In the genomic region with DNA sequence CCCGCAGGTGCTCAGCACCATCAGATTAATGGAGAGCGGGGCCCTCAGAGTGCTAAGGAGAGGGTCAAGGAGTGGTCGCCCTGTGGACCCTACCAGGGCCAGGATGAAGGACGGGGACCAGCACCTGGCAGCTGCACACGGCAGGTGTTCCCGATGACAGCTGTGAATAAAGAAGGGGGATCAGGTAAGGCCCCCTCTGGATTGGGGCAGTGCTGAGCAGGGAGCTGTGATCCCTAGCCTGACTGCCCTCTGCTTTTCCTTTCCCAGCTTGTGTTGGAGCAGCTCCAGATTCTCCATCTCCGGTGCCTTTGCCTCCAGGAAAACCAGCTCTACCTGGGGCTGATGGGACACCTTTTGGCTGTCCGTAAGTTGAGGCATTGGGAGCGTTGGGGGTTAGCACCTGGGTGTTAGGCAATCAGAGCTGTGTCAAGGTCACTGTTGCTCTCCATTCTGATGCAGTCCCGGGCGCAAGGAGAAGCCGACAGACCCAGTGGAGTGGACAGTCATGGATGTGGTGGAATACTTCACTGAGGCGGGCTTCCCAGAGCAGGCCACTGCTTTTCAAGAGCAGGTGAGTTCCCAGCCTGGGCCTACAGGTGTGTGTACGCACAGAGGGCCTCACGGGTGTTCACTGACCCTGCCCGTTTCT, we compare ENCODE assay signal across 8 mouse cellular contexts. TPM values are rescaled to one million over a fixed set of nuclear protein-coding genes. Genes with fewer than 3 reads are reported as not detected.
DNase-seq lines count a peak whose midpoint lies in the region; ATAC-seq and TF ChIP-seq lines count a peak whose summit lies in the region.

No protein-coding gene starts in this region.

- no peaks in the 10 kb centered on the region for H3K36me3 ChIP-seq in thymus, adult 2 months (ENCODE audit: control insufficient read depth, insufficient read depth, low read length)
- peaks cover 7% of the 10 kb centered on the region; the same call in 1 of the 2 replicates for H3K36me3 ChIP-seq in limb, embryonic 11.5 days (ENCODE audit: control insufficient read depth, insufficient read depth, low read length)
- H3K36me3 ChIP-seq in stomach, embryonic 15.5 days: peaks cover 20% of the 10 kb centered on the region

- H3K4me2 ChIP-seq in limb, embryonic 11.5 days (ENCODE audit: low read depth, severe bottlenecking): peak overlapping the region; percentile 90
- H3K4me2 ChIP-seq in stomach, embryonic 15.5 days: peak overlapping the region; percentile 91

- H3K27ac ChIP-seq in thymus, adult 2 months (ENCODE audit: control insufficient read depth, insufficient read depth, low read length): no peak overlapping the region
- H3K27ac ChIP-seq in limb, embryonic 11.5 days (replicated peaks; ENCODE audit: low read depth, low read length): no peak overlapping the region
- 0 out of 2 replicates have a peak overlapping the region, but pooled peaks have one; percentile 90 for H3K27ac ChIP-seq in stomach, embryonic 15.5 days

- 88% methylated on average over 16 of the region's 16 CpGs for WGBS in thymus, adult 2 months
- 68% methylated on average over 16 of the region's 16 CpGs for WGBS in limb, embryonic 11.5 days
- WGBS in stomach, embryonic 15.5 days: 59% methylated on average over 16 of the region's 16 CpGs

- ATAC-seq in limb, embryonic 11.5 days (ENCODE audit: insufficient number of reproducible peaks, low FRiP score, low TSS enrichment, low read depth): no peak
- no peak for ATAC-seq in stomach, embryonic 15.5 days (ENCODE audit: insufficient read depth, low FRiP score, low read depth)

- no peak for TF ChIP-seq CTCF in thymus, adult 2 months (IDR thresholded peaks at IDR 0.05; ENCODE audit: borderline replicate concordance, control insufficient read depth, extremely low read depth, insufficient read depth, low read length, poor library complexity)

- peak overlapping the region; percentile 2 for H3K9ac ChIP-seq in limb, embryonic 11.5 days (ENCODE audit: low read length)
- 0 out of 2 replicates have a peak overlapping the region, but pooled peaks have one; percentile 63 for H3K9ac ChIP-seq in stomach, embryonic 15.5 days

- peak overlapping the region; percentile 97 for H3K4me3 ChIP-seq in thymus, adult 2 months (ENCODE audit: control insufficient read depth, insufficient read depth, low read length)
- peak overlapping the region; percentile 76 for H3K4me3 ChIP-seq in limb, embryonic 11.5 days (ENCODE audit: low read depth, low read length)
- H3K4me3 ChIP-seq in stomach, embryonic 15.5 days (replicated peaks): peak overlapping the region; percentile 78

- no peaks in the 10 kb centered on the region for H3K27me3 ChIP-seq in thymus, adult 2 months (ENCODE audit: control insufficient read depth, insufficient read depth, low read length)
- 0 out of 2 replicates have a peak, but pooled peaks cover 6% of the 10 kb centered on the region for H3K27me3 ChIP-seq in limb, embryonic 11.5 days (ENCODE audit: control insufficient read depth, insufficient read depth, low read length)
- no peaks in the 10 kb centered on the region for H3K27me3 ChIP-seq in stomach, embryonic 15.5 days (replicated peaks)

- TF ChIP-seq POLR2A in thymus, adult 2 months (IDR thresholded peaks at IDR 0.05; ENCODE audit: control insufficient read depth, extremely low read depth, insufficient read depth, low read length, poor library complexity): no peak

- peaks cover 37% of the 10 kb centered on the region for H3K4me1 ChIP-seq in thymus, adult 2 months (replicated peaks; ENCODE audit: control insufficient read depth, insufficient read depth, low read length)
- peaks cover 20% of the 10 kb centered on the region for H3K4me1 ChIP-seq in limb, embryonic 11.5 days (ENCODE audit: control insufficient read depth, insufficient read depth, low read length)
- peaks cover 26% of the 10 kb centered on the region for H3K4me1 ChIP-seq in stomach, embryonic 15.5 days

- peak; percentile 61 for DNase-seq in cerebellum, adult 9-11 months
- DNase-seq in cerebellum, postnatal 4 days (ENCODE audit: low spot score in 2 of 2): no peak
- no peak for DNase-seq in thymus, adult 2 months
- no peak for DNase-seq in thymus, postnatal 36 days
- no peak for DNase-seq in limb, embryonic 11.5 days (ENCODE audit: low spot score)
- DNase-seq in layer of hippocampus, adult 9-11 months: no peak
- DNase-seq in adrenal gland, postnatal 4 days (ENCODE audit: low spot score in 2 of 2): no peak

- no peaks in the 10 kb centered on the region for H3K9me3 ChIP-seq in limb, embryonic 11.5 days (ENCODE audit: control insufficient read depth, low read length)
- no peaks in the 10 kb centered on the region for H3K9me3 ChIP-seq in stomach, embryonic 15.5 days

RNA-seq across cellular contexts. Expression of a gene that starts 1.7 kb away (rescaled TPM):
- polyA plus RNA-seq in thymus, adult 2 months (2012; rRNA removed): 153 and 190 TPM in 2 replicates
- 18.9 and 19.0 TPM in 2 replicates for polyA plus RNA-seq in limb, embryonic 11.5 days (2014; fragmentation: Nextera tagmentation; extraction: Ambion mirVana)
- polyA plus RNA-seq in stomach, embryonic 15.5 days (2015; fragmentation: Nextera tagmentation; extraction: Ambion mirVana): 8.9 and 9.9 TPM in 2 replicates
- 10 to 100 TPM; 57.6 to 63.1 TPM for total RNA-seq in adrenal gland, postnatal 4 days (2021)

RNA-seq across cellular contexts. Expression of a gene that starts 2.1 kb away (rescaled TPM):
- 1.1 and 1.2 TPM in 2 replicates for polyA plus RNA-seq in thymus, adult 2 months (2012; rRNA removed)
- 1.2 and 1.5 TPM in 2 replicates for polyA plus RNA-seq in limb, embryonic 11.5 days (2014; fragmentation: Nextera tagmentation; extraction: Ambion mirVana)
- 0.53 and 0.68 TPM in 2 replicates for polyA plus RNA-seq in stomach, embryonic 15.5 days (2015; fragmentation: Nextera tagmentation; extraction: Ambion mirVana)
- total RNA-seq in adrenal gland, postnatal 4 days (2021): under 1 TPM; 0.62 to 0.76 TPM

RNA-seq across cellular contexts. Expression of a gene that starts 12.8 kb away (rescaled TPM):
- polyA plus RNA-seq in thymus, adult 2 months (2012; rRNA removed): 0.32 and 0.43 TPM in 2 replicates
- 0.18 and 0.35 TPM in 2 replicates for polyA plus RNA-seq in limb, embryonic 11.5 days (2014; fragmentation: Nextera tagmentation; extraction: Ambion mirVana)
- 0.67 and 1.0 TPM in 2 replicates for polyA plus RNA-seq in stomach, embryonic 15.5 days (2015; fragmentation: Nextera tagmentation; extraction: Ambion mirVana)
- 1 to 10 TPM in 1 of 2 experiments, under 1 TPM in 1; 0.31 to 1.5 TPM for total RNA-seq in adrenal gland, postnatal 4 days (2021)

RNA-seq across cellular contexts. Expression of a gene that starts 22.1 kb away (rescaled TPM):
- 0.32 and 0.43 TPM in 2 replicates for polyA plus RNA-seq in thymus, adult 2 months (2012; rRNA removed)
- polyA plus RNA-seq in limb, embryonic 11.5 days (2014; fragmentation: Nextera tagmentation; extraction: Ambion mirVana): 1.1 and 2.1 TPM in 2 replicates
- polyA plus RNA-seq in stomach, embryonic 15.5 days (2015; fragmentation: Nextera tagmentation; extraction: Ambion mirVana): 6.6 and 6.7 TPM in 2 replicates
- total RNA-seq in adrenal gland, postnatal 4 days (2021): 1 to 10 TPM; 1.1 to 6.0 TPM

RNA-seq across cellular contexts. Expression of a gene that starts 26.4 kb away (rescaled TPM):
- 57.8 and 59.0 TPM in 2 replicates for polyA plus RNA-seq in thymus, adult 2 months (2012; rRNA removed)
- 145 and 156 TPM in 2 replicates for polyA plus RNA-seq in limb, embryonic 11.5 days (2014; fragmentation: Nextera tagmentation; extraction: Ambion mirVana)
- 113 and 125 TPM in 2 replicates for polyA plus RNA-seq in stomach, embryonic 15.5 days (2015; fragmentation: Nextera tagmentation; extraction: Ambion mirVana)
- 100 to 1,000 TPM; 225 to 237 TPM for total RNA-seq in adrenal gland, postnatal 4 days (2021)
